Mouse (Mus musculus) intestine, embryonic 14.5 days (tissue): ENCODE measurements around the gene Zfp750. TPM values are rescaled to one million over a fixed set of nuclear protein-coding genes. Genes with fewer than 3 reads are reported as not detected.
A peak's percentile ranks its signal among the peaks of the same experiment; 100 is the strongest.

Experiments used
- ATAC-seq: fragments of 200-750 bp; cut with Nextera tagmentation; replicated peaks from 2 replicates; pipeline ENCODE4 v1.8.0; 2017; ENCODE audit warnings: low read depth, moderate number of reproducible peaks, moderate TSS enrichment, moderate library complexity; ENCODE audit not compliant: low FRiP score, low TSS enrichment
- DNase-seq: peaks from one replicate; pipeline ENCODE4 v3.0.0-alpha.2; 2018; ENCODE audit warnings: low spot score
- H3K27ac ChIP-seq: fragments of 300-500 bp; sonication (generic); 2 replicates; pipeline ENCODE4 v1.5.1; 2014; ENCODE audit warnings: low read depth, mild to moderate bottlenecking, control low read depth
- H3K27me3 ChIP-seq: fragments of 300-500 bp; sonication (generic); replicated peaks from 2 replicates; pipeline ENCODE4 v1.6.1; 2014; ENCODE audit warnings: low read length, control low read depth; ENCODE audit not compliant: control insufficient read depth, insufficient read depth
- H3K36me3 ChIP-seq: fragments of 300-500 bp; sonication (generic); 2 replicates; pipeline ENCODE4 v1.6.1; 2014; ENCODE audit warnings: low read length, control low read depth; ENCODE audit not compliant: control insufficient read depth, insufficient read depth
- H3K4me1 ChIP-seq: fragments of 300-500 bp; sonication (generic); replicated peaks from 2 replicates; pipeline ENCODE4 v1.6.1; 2014; ENCODE audit warnings: low read length, control low read depth, mixed read lengths; ENCODE audit not compliant: control insufficient read depth, insufficient read depth
- H3K4me2 ChIP-seq: fragments of 300-500 bp; sonication (generic); 2 replicates; pipeline ENCODE4 v1.6.1; 2014; ENCODE audit warnings: low read length
- H3K4me3 ChIP-seq: fragments of 300-500 bp; sonication (generic); 2 replicates; pipeline ENCODE4 v1.5.1; 2014; ENCODE audit warnings: low read depth, low read length, control low read depth, mixed read lengths
- H3K9ac ChIP-seq: fragments of 300-500 bp; sonication (generic); 2 replicates; pipeline ENCODE4 v1.6.1; 2014; ENCODE audit warnings: mild to moderate bottlenecking, low read length
- H3K9me3 ChIP-seq: fragments of 300-500 bp; sonication (generic); 2 replicates; pipeline ENCODE4 v1.6.1; 2016; ENCODE audit warnings: low read length, control low read depth; ENCODE audit not compliant: control insufficient read depth
- WGBS: fragments of 180-500 bp; shearing (Covaris S2); extraction: QIAGEN DNeasy Blood & Tissue Kit; methylation state at CpG from one replicate; pipeline ENCODE4 v1.1.7; 2014; 5-methylcytosine and 5-hydroxymethylcytosine counted together
- polyA plus RNA-seq: library from polyadenylated mRNA; unstranded; fragments of >200 nt; fragmentation: Nextera tagmentation; extraction: Ambion mirVana; gene quantifications from 2 replicates; pipeline ENCODE4 v1.2.1, GENCODE M21; 2014

The Zfp750 gene
- polyA plus RNA-seq, 1 experiment from 2014 or later = 0.38 TPM

DNA sequence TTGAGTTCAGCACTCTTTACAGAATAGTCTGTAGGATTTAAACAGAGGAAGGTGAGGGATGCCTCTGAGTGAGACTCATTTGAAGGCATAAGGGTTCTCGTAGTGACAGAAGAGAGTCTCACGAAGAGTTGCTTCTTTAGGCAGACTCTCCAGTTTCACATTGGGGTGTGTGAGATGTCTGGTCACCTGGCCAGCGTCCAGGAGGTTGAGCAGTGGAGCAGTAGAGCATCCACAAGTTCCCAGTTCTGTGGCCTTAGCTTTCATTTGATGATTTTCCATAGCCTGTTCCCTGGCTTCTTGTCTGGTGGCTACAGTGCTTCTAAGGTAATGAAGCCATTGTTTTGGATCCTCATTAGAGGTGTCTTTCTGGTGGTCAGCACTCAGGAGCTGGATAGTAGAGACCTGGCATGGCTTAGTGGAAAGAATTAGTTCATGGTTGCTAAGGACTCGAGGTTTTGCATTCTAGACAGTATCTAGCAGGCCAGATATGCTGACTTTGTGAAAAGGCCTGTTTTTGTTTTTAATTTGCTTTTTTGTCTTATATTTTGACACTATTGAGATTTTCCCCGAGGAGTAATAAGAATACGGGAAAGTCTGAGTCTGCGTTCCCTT lies 33.8 kb upstream of the Zfp750 start:
- H3K27me3 ChIP-seq = no peaks in the 10 kb centered on the region
- ATAC-seq (no peak), DNase-seq (no peak)
- H3K4me1 ChIP-seq = peaks cover 22% of the 10 kb centered on the region
- WGBS = 84% methylated on average over 7 of the region's 7 CpGs
- H3K9ac ChIP-seq = no peak overlapping the region
- no peak overlapping the region for H3K27ac ChIP-seq
- no peaks in the 10 kb centered on the region for H3K9me3 ChIP-seq
- no peak overlapping the region for H3K4me2 ChIP-seq
- no peak overlapping the region for H3K4me3 ChIP-seq
- H3K36me3 ChIP-seq = no peaks in the 10 kb centered on the region

DNA sequence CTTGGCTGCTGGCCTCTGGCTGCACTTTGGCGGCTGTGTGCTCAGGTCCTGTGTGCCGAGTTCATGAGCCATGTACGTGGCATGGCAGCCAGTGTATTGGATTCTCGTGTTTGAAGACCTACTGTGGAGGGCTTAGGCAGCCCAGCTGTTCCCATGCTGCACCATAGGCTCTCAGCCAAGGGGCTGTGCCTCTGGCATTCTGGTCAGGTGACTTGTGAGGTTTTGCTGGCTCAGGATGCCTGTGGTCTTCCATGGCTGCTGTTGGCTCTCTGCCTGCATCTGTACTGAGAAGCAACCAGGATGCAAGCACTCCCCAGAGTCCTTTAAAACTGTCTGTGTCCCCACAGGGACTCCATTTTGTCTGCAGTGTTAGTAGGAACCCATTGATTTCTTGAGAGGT lies 33.0 kb upstream of the Zfp750 start:
- no peak overlapping the region for H3K27ac ChIP-seq
- no peaks in the 10 kb centered on the region for H3K36me3 ChIP-seq
- no peaks in the 10 kb centered on the region for H3K9me3 ChIP-seq
- ATAC-seq (no peak), DNase-seq (no peak)
- H3K9ac ChIP-seq = no peak overlapping the region
- peaks cover 22% of the 10 kb centered on the region for H3K4me1 ChIP-seq
- no peaks in the 10 kb centered on the region for H3K27me3 ChIP-seq
- H3K4me3 ChIP-seq = no peak overlapping the region
- WGBS = 77% methylated on average over 4 of the region's 4 CpGs
- H3K4me2 ChIP-seq = no peak overlapping the region

DNA sequence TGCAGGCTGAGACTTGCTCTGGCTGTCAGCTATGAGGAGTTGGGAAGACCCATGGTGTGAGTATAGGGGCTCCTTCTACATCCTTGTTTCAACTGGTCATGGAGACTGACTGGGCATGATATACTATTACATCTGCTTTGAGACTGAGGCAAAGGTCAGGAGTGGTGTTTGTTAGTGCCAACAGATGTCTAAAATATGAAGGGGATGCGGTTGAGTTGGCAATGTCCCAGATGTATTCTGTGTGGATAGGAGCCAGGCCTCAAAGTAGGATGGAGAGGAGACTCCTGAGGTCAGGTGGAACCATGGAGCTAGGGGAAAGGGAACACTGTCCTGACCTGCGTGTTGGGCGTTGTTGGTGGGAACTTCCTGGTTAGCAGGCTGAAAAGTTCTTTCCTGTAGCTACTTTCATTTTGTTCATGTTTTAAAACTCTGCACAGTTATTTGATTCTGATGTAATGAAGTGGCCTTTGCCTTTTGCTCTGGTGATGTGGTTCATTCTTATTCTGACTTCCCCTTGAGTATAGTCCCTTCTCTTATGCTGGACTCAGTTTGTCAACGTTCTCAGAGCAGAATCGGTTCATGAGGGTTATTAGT lies 32.2 kb upstream of the Zfp750 start:
- no peak overlapping the region for H3K27ac ChIP-seq
- DNase-seq (no peak), ATAC-seq (no peak)
- H3K36me3 ChIP-seq = no peaks in the 10 kb centered on the region
- no peak overlapping the region for H3K4me2 ChIP-seq
- no peaks in the 10 kb centered on the region for H3K9me3 ChIP-seq
- H3K4me3 ChIP-seq = no peak overlapping the region
- WGBS = 84% methylated on average over 5 of the region's 5 CpGs
- peaks cover 22% of the 10 kb centered on the region for H3K4me1 ChIP-seq
- H3K27me3 ChIP-seq = no peaks in the 10 kb centered on the region
- H3K9ac ChIP-seq = no peak overlapping the region

GRCm38 (mm10) chr11:121549843-121550647 lies 30.9 kb upstream of the Zfp750 start:
- Histone ChIP-seq H3K4me2 (no peak overlapping the region), H3K27me3 (no peaks in the 10 kb centered on the region), H3K9ac (no peak overlapping the region), H3K27ac (peak overlapping the region; percentile 39), H3K4me3 (no peak overlapping the region), H3K9me3 (no peaks in the 10 kb centered on the region), H3K36me3 (no peaks in the 10 kb centered on the region), H3K4me1 (peaks cover 22% of the 10 kb centered on the region)
- ATAC-seq = 0 out of 2 replicates have a peak, but pooled peaks have one; percentile 32
- DNase-seq = no peak
- WGBS = 58% methylated on average over 17 of the region's 17 CpGs

DNA sequence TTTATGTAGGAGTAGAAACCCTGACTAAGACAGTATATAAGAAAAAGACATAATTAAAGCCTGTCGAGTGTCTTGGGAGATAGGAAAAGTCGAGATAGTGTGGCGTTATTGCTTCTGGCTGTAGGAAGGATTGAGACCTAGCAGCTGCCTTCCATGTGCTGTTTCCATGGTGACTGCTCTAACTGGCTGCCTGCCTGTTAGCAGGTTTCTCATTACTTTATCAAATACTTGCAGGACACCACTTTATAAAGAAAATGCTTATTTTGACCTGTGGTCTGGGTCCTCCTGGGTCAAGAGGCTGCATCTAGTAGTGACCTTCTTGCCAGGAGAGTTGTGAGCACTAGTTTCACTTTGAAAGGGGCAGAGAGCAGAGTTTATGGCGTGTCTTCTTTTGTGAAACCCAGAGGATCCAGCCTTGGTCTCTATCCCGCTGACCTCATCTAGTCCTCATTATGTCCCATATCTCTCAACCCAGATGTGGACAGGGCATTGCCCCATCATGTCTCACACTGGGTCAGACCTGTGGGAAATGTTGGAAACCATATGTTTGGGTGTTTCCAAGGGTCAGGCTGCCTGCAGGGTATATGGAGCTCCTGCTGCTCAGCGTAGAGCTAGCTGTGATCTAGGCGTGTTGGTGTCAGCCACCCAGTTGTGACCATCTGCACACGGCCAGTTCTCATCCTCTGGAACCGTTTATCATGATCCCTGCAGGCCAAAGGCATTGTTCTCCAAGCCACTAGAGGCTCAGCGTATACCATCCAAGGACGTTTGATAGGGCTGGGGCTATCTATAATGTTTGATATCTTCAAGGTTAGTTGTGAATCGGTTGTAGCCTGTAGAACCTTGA lies 30.1 kb upstream of the Zfp750 start:
- Histone ChIP-seq H3K9ac (no peak overlapping the region), H3K4me2 (no peak overlapping the region), H3K27me3 (no peaks in the 10 kb centered on the region), H3K4me1 (peaks cover 28% of the 10 kb centered on the region), H3K36me3 (no peaks in the 10 kb centered on the region), H3K27ac (peak overlapping the region; percentile 5; the same call in 1 of the 2 replicates), H3K9me3 (no peaks in the 10 kb centered on the region), H3K4me3 (no peak overlapping the region)
- DNase-seq = no peak
- ATAC-seq = 0 out of 2 replicates have a peak, but pooled peaks have one; percentile 5
- WGBS = 67% methylated on average over 12 of the region's 12 CpGs

DNA sequence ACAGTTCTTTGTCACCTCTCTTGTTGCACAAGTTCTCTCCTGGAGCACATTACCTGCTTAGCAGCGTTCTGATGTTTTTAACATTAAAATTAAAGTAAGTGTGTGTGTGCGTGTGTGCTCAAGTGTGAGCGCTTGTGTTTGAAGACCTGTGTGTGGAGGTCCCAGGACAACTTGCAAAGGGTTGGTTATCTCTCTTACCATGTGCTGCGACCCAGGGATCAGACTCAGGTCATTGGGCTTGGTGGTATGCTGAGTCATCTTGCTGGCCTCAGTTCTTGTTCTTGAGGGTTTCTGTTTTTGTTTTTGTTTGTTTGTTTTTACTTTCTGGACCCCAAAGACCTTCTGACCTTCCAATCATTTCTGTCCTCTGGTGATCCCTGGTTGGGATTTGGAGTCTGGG lies 28.8 kb upstream of the Zfp750 start:
- Histone ChIP-seq H3K27ac (no peak overlapping the region), H3K27me3 (no peaks in the 10 kb centered on the region), H3K9me3 (no peaks in the 10 kb centered on the region), H3K4me1 (peaks cover 36% of the 10 kb centered on the region), H3K9ac (no peak overlapping the region), H3K4me3 (no peak overlapping the region), H3K4me2 (no peak overlapping the region), H3K36me3 (peaks cover 4% of the 10 kb centered on the region; the same call in 1 of the 2 replicates)
- 93% methylated on average over 4 of the region's 4 CpGs for WGBS
- no peak for ATAC-seq
- no peak for DNase-seq

- no peak overlapping the region for H3K27ac ChIP-seq
- ATAC-seq = no peak
- no peak overlapping the region for H3K9ac ChIP-seq
Observed at GRCm38 (mm10) chr11:121547234-121547633, 28.1 kb upstream of the Zfp750 start.

DNA sequence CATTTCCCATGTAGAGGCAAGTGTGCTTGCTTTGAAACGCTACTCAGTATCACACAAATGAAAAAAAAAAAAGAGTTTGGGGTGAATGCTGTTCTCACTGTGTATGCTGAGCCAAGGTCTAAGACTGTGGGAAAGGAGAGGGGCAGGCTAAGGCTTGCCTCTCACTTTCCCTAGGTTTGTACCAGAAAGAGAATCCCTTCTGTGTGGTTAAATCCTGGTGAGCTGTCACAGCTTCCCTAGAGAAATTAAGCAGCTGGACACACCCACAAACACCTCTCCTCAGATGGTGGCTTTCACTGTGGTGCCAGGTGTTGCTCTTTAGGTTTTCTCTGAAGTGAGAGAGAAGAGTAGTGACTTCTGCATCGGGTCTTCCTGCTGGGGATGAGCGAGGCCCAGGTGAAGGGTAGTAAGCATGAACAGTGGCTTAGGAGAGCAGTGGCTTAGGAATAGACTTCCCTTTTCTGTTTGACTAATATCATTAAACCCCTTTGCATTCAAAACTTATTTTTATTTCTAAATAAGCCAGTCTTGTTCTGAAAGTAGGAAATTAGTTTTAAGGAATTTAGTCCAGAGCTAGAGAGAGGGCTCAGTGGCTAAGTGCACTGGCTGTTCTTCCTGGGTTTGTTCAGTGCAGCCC lies 26.4 kb upstream of the Zfp750 start:
- H3K4me2 ChIP-seq = no peak overlapping the region
- no peak overlapping the region for H3K9ac ChIP-seq
- ATAC-seq = no peak
- WGBS = 79% methylated on average over 3 of the region's 3 CpGs
- DNase-seq = no peak
- peaks cover 31% of the 10 kb centered on the region for H3K4me1 ChIP-seq
- no peak overlapping the region for H3K27ac ChIP-seq
- H3K36me3 ChIP-seq = peaks cover 12% of the 10 kb centered on the region
- H3K9me3 ChIP-seq = no peaks in the 10 kb centered on the region
- H3K4me3 ChIP-seq = no peak overlapping the region
- no peaks in the 10 kb centered on the region for H3K27me3 ChIP-seq

More at GRCm38 (mm10) chr11:121547234-121547633, 28.1 kb upstream of the Zfp750 start:
- no peaks in the 10 kb centered on the region for H3K9me3 ChIP-seq
- 77% methylated on average over 5 of the region's 5 CpGs for WGBS
- DNase-seq = no peak
- no peaks in the 10 kb centered on the region for H3K27me3 ChIP-seq
- H3K4me2 ChIP-seq = no peak overlapping the region
- peaks cover 6% of the 10 kb centered on the region; the same call in 1 of the 2 replicates for H3K36me3 ChIP-seq
- no peak overlapping the region for H3K4me3 ChIP-seq
- H3K4me1 ChIP-seq = peaks cover 36% of the 10 kb centered on the region
